Mouse (Mus musculus): ENCODE measurements around the gene Chd2. TPM values are rescaled to one million over a fixed set of nuclear protein-coding genes. Genes with fewer than 3 reads are reported as not detected.
A peak's percentile ranks its signal among the peaks of the same experiment; 100 is the strongest.
"Not testable (repeated sequence)": the region's sequence is repeated elsewhere in the genome, so short reads cannot be mapped to it uniquely, and the experiment has no call there.

The Chd2 gene
- polyA plus RNA-seq, 1 experiment: 47.9 TPM

DNA sequence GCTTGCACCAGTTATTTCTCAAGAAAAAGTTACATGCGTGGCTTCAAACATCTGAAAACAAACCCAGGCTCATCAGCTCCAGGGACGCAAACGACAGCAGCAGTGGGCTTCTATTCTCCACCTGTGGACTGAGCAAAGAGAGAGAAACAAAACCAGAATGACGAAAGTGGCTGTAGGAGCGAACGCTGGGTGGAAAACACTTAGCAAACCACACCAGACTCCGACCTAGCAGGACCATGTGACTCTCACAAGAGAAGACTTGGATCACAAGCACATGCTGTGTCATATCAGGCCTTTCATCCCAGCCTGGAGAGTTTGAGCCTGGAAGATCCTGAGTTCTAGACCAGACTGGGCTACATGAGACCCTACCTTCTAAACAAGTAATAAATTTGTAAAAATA is 41.8 kb upstream of the Chd2 start:
- TF ChIP-seq POLR2A (IDR thresholded peaks at IDR 0.05; ENCODE audit: borderline replicate concordance, low read depth, low read length): no peak
- H3K4me3 ChIP-seq (ENCODE audit: insufficient read depth, low read length): no peak overlapping the region
- 0 out of 2 replicates have a peak overlapping the region, but pooled peaks have one; percentile 14 for H3K27ac ChIP-seq (ENCODE audit: insufficient read depth, low read depth, low read length)
- H3K4me1 ChIP-seq (ENCODE audit: control insufficient read depth, insufficient read depth, low read length): peaks cover 35% of the 10 kb centered on the region

DNA sequence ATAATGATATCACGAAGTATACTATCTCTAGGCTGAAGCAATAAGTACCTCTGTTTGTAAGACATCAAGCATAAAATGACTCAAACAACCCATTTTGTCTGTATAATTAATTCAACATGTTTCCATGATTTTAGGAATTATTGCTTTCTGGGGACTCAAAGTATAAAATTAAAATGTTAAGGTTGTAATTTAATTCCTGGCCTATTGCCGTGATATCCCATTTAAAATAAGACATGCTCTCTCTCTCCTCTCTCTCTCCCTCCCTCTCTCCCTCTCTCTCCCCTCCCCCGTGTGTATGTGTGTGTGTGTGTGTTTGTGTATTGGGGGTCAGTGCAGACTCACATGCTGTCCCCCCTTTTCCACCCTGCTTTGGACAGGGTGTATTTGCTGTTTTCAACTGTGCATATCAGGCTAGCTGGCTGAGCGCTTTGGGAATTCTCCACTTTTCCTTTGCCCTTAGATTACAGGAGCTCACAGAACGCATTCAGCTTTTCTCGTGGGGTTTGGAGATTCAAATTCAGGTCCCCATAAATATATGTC is 40.3 kb upstream of the Chd2 start:
- no peak overlapping the region for H3K27ac ChIP-seq (ENCODE audit: insufficient read depth, low read depth, low read length)
- no peak overlapping the region for H3K4me3 ChIP-seq (ENCODE audit: insufficient read depth, low read length)
- TF ChIP-seq POLR2A (IDR thresholded peaks at IDR 0.05; ENCODE audit: borderline replicate concordance, low read depth, low read length): no peak
- no peak for TF ChIP-seq CTCF (IDR thresholded peaks at IDR 0.05; ENCODE audit: low read depth, low read length)
- H3K4me1 ChIP-seq (ENCODE audit: control insufficient read depth, insufficient read depth, low read length): peaks cover 34% of the 10 kb centered on the region

DNA sequence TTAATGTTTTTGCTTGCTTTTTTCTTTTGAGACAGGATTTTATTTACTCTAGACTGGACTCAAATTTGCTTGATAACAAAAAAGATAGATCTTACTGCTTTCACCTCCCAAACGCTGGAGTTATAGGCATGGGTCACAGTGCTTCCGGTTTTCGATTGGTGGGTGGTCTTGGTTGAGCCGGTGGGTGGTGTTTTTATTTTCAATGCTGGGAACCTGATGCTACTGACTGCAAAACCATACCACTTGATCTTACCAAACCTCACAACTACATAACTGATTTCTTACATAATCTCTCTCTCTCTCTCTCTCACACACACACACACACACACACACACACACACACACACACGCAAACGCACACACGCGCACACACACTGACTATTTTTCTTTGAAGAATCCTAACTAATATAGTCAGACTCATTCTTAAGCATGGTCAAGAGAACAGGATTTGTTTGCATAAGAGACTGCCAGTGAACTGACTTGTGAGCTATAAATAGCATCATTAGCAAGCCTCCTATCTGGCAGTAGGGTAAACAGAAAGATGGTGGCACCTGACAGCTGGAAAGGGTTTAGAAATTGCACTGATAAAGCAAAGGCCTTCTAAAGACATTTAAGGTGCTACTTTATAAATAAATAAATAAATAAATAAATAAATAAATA is 37.6 kb upstream of the Chd2 start:
- Histone ChIP-seq H3K27ac (ENCODE audit: insufficient read depth, low read depth, low read length) (0 out of 2 replicates have a peak overlapping the region, but pooled peaks have one; percentile 24), H3K4me3 (ENCODE audit: insufficient read depth, low read length) (no peak overlapping the region), H3K4me1 (ENCODE audit: control insufficient read depth, insufficient read depth, low read length) (peaks cover 23% of the 10 kb centered on the region)
- TF ChIP-seq POLR2A (IDR thresholded peaks at IDR 0.05; ENCODE audit: borderline replicate concordance, low read depth, low read length) (no peak), CTCF (IDR thresholded peaks at IDR 0.05; ENCODE audit: low read depth, low read length) (no peak)

DNA sequence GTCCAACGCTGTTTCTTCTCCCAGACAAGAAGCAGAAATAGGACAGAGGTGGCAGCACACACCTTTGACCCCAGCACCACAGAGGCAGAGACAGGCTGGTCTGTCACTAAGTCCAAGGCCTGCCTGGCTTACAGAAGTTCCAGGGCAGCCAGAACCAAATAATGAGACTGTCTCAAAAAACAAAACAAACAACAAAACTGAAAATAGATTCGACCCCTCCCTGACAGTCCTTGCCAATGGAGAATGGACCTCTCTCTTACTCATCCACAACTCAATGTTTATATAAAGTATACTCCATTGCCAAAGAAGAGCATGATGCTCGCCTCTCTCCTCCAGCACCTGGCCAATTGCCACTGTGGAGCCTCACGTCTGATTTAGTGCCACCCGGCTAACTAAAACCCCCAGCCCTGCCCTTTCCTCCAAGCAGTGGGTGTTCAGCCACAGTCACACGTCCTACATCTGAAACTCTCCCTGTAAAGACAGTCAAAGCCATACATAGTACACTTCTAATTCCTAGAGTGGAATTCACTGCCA is 36.3 kb upstream of the Chd2 start:
- peaks cover 17% of the 10 kb centered on the region for H3K4me1 ChIP-seq (ENCODE audit: control insufficient read depth, insufficient read depth, low read length)
- no peak for TF ChIP-seq POLR2A (IDR thresholded peaks at IDR 0.05; ENCODE audit: borderline replicate concordance, low read depth, low read length)
- no peak for TF ChIP-seq CTCF (IDR thresholded peaks at IDR 0.05; ENCODE audit: low read depth, low read length)
- no peak overlapping the region for H3K4me3 ChIP-seq (ENCODE audit: insufficient read depth, low read length)
- H3K27ac ChIP-seq (ENCODE audit: insufficient read depth, low read depth, low read length): no peak overlapping the region

DNA sequence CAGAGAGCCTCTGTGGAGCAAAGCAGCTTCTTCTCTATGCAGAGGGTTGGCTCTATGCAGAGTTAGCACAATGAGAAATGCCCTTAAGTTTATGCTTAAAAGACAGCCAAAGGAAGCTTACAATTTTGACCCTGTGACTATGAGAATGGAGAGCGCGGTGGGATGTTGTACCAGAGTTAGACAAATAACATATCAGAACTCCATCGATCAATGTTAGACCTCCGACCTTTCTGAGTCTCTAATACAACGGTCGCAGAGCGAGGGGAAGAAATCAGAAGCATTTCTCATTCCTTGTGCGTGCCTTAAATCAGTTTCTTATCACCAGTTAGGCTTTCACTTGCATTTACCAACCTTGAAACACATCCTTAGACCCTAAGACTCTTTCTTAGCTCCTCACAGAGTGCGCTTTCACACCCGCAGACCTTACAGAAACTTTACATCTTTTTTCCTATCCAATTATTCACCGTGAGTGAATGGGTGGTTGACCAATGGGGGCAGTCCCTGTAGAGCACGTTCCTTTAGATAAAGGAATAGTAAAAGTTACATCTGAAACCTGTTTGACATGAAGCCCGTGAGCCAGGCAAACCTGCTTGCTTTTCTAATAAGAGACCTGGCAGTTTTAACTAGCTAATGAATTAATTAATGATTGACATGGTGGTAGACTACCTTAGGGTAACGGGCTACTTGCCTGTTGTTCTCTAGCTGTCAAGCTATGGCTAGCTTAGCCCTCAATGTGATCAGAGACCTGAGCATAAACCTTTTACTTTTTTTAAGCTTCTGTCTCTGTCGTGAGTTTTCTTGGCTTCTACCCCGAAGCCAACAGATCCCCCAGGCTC is 34.7 kb upstream of the Chd2 start:
- TF ChIP-seq CTCF (IDR thresholded peaks at IDR 0.05; ENCODE audit: low read depth, low read length) (no peak), POLR2A (IDR thresholded peaks at IDR 0.05; ENCODE audit: borderline replicate concordance, low read depth, low read length) (no peak)
- no peak overlapping the region for H3K27ac ChIP-seq (ENCODE audit: insufficient read depth, low read depth, low read length)
- no peak overlapping the region for H3K4me3 ChIP-seq (ENCODE audit: insufficient read depth, low read length)
- peaks cover 24% of the 10 kb centered on the region for H3K4me1 ChIP-seq (ENCODE audit: control insufficient read depth, insufficient read depth, low read length)

DNA sequence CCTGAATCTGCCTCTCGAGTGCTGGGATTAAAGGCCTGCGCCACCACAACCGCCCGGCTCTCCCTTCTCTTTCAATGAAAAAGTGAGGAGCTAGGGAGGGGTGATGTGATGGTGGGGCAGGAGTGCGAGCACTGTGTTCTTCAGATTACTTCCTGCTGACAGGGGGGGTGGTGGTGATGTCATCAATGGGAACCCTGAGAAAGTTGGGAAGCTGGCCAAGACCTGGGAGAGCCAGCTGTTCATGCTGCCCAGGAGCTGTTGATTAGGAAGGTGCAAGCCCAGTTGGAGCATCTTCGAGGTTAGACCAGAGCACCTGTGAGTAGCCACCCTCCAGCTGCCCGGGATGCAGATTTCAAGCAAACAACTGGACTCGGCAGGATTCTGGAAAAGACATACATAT is 33.6 kb upstream of the Chd2 start:
- peaks cover 24% of the 10 kb centered on the region for H3K4me1 ChIP-seq (ENCODE audit: control insufficient read depth, insufficient read depth, low read length)
- no peak overlapping the region for H3K27ac ChIP-seq (ENCODE audit: insufficient read depth, low read depth, low read length)
- no peak overlapping the region for H3K4me3 ChIP-seq (ENCODE audit: insufficient read depth, low read length)
- TF ChIP-seq CTCF (IDR thresholded peaks at IDR 0.05; ENCODE audit: low read depth, low read length): no peak
- TF ChIP-seq POLR2A (IDR thresholded peaks at IDR 0.05; ENCODE audit: borderline replicate concordance, low read depth, low read length): no peak

DNA sequence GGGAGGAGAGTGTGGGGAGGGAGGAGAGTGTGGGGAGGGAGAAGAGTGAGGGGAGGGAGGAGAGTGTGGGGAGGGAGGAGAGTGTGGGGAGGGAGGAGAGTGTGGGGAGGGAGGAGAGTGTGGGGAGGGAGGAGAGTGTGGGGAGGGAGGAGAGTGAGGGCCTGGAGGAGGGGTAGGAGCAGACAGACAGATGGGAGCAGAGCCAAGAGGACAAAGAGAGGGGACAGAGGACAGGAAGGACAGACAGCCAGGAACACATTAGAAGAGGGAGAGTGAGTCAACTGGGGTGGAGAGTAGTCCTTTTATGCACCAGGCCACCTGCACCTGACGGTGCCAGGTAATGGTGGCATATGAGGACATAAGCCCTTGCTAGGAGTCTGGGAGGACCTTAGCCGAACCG is 33.0 kb upstream of the Chd2 start:
- peaks cover 22% of the 10 kb centered on the region for H3K4me1 ChIP-seq (ENCODE audit: control insufficient read depth, insufficient read depth, low read length)
- not testable (repeated sequence) for H3K4me3 ChIP-seq (ENCODE audit: insufficient read depth, low read length); H3K27ac ChIP-seq (ENCODE audit: insufficient read depth, low read depth, low read length)

DNA sequence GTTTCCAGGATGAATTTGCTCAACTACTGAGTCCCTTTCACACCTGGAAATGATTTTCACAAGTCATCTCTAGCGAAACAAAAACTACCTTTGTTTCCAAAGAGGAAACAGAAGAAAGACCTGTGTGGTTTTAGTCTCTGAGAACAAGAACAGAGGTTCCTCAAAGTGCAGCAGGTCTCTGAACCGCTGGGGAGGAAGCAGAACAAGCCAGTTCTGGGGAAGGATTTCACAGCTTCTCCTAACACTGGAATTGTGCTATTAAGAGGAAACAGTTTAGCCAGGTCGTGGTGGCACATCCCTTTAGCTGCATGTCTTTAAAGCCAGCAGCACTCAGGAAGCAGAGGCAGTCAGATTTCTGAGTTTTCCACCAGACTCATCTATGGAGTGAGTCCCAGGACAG is 30.9 kb upstream of the Chd2 start:
- Histone ChIP-seq H3K4me1 (ENCODE audit: control insufficient read depth, insufficient read depth, low read length) (peaks cover 22% of the 10 kb centered on the region), H3K4me3 (ENCODE audit: insufficient read depth, low read length) (no peak overlapping the region), H3K27ac (ENCODE audit: insufficient read depth, low read depth, low read length) (peak overlapping the region; percentile 5; the same call in 1 of the 2 replicates)
- no peak for TF ChIP-seq CTCF (IDR thresholded peaks at IDR 0.05; ENCODE audit: low read depth, low read length)
- TF ChIP-seq POLR2A (IDR thresholded peaks at IDR 0.05; ENCODE audit: borderline replicate concordance, low read depth, low read length): no peak

DNA sequence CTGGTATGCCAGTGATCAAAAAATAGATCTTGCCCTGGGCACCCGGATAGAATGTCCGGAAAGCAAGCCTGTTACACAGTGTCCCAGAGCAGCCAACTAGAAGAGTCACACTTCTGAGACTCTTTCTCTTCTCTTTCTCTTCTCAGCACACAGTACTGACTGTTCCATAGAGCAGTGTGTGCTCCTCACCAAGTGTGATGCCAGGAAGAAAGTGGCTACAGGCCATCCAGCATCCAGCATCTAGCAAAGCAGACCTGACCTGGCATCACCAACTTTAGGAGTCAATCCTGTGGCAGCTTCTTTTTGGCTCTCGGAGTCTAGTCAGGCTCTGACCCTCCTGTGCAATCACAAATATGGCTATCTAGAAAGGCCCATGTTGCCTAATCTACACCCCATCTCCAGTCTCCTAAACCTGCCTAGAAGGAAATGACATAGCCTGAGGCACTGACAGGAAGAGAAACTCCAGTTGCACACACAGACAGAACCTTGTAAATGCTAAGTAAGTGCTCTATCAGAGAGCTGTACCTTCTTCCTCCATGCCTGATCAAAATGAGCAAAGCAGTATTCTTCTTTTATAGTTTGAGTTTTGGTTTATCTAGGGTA is 27.3 kb upstream of the Chd2 start:
- no peak overlapping the region for H3K4me3 ChIP-seq (ENCODE audit: insufficient read depth, low read length)
- H3K4me1 ChIP-seq (ENCODE audit: control insufficient read depth, insufficient read depth, low read length): peaks cover 18% of the 10 kb centered on the region
- no peak overlapping the region for H3K27ac ChIP-seq (ENCODE audit: insufficient read depth, low read depth, low read length)
- no peak for TF ChIP-seq POLR2A (IDR thresholded peaks at IDR 0.05; ENCODE audit: borderline replicate concordance, low read depth, low read length)

DNA sequence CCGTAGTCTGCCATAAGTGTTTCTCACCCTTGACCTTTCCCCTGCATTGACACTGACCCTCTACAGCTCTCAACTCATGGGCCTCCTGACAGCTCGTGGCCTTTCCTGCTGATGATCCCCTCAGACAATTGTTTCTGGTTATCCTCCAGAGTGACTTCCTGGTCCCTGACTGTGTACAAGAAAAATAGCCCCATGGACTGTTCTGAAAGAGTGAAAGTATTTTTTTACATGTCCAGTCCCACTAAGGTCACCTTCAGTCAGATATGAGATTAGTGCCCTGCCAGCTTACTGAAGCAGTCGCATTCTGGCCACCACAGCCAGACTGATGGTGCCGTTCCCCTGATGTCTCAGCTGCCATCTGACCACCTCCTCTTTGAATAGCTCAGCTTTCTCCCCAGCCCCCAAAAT is 26.1 kb upstream of the Chd2 start:
- Histone ChIP-seq H3K4me3 (ENCODE audit: insufficient read depth, low read length) (no peak overlapping the region), H3K27ac (ENCODE audit: insufficient read depth, low read depth, low read length) (no peak overlapping the region), H3K4me1 (ENCODE audit: control insufficient read depth, insufficient read depth, low read length) (peaks cover 19% of the 10 kb centered on the region)
- TF ChIP-seq POLR2A (IDR thresholded peaks at IDR 0.05; ENCODE audit: borderline replicate concordance, low read depth, low read length): no peak
- no peak for TF ChIP-seq CTCF (IDR thresholded peaks at IDR 0.05; ENCODE audit: low read depth, low read length)

Measured in bone marrow macrophage, adult 2 months (primary cell).